Mouse (Mus musculus) embryonic facial prominence, embryonic 11.5 days (tissue): ENCODE measurements at regions not wholly inside any gene's neighbourhood (a gene's known extent, or its start where the extent isn't known, plus 50 kb on each side); places are given as distances from the start of the nearest gene placed in this dataset.

Source experiments
- ATAC-seq: fragments of 200-750 bp; cut with Nextera tagmentation; replicated peaks from 2 replicates; pipeline ENCODE4 v1.8.0; 2017; ENCODE audit warnings: low read depth; ENCODE audit not compliant: insufficient number of reproducible peaks, low FRiP score, low TSS enrichment
- DNase-seq: peaks from one replicate; pipeline ENCODE4 v3.0.0-alpha.2; 2015; ENCODE audit warnings: low spot score
- H3K27ac ChIP-seq: fragments of 300-500 bp; sonication (generic); replicated peaks from 2 replicates; pipeline ENCODE4 v1.5.1; 2014; ENCODE audit warnings: mild to moderate bottlenecking, low read depth, low read length, control low read depth
- H3K27me3 ChIP-seq: fragments of 300-500 bp; sonication (generic); 2 replicates; pipeline ENCODE4 v1.6.1; 2014; ENCODE audit warnings: mild to moderate bottlenecking, low read length, moderate library complexity, mixed read lengths; ENCODE audit not compliant: control insufficient read depth, insufficient read depth
- H3K36me3 ChIP-seq: fragments of 300-500 bp; sonication (generic); replicated peaks from 2 replicates; pipeline ENCODE4 v1.6.1; 2014; ENCODE audit warnings: low read depth, mild to moderate bottlenecking, low read length, moderate library complexity, mixed read lengths; ENCODE audit not compliant: control insufficient read depth, insufficient read depth
- H3K4me1 ChIP-seq: fragments of 300-500 bp; sonication (generic); 2 replicates; pipeline ENCODE4 v1.6.1; 2014; ENCODE audit warnings: low read length, mixed read lengths; ENCODE audit not compliant: control insufficient read depth, insufficient read depth
- H3K4me2 ChIP-seq: fragments of 300-500 bp; sonication (generic); 2 replicates; pipeline ENCODE4 v1.6.1; 2014; ENCODE audit warnings: low read depth, mild to moderate bottlenecking, control low read depth, low read length, moderate library complexity
- H3K4me3 ChIP-seq: fragments of 300-500 bp; sonication (generic); 2 replicates; pipeline ENCODE4 v1.5.1; 2014; ENCODE audit warnings: low read depth, low read length, control low read depth
- H3K9ac ChIP-seq: fragments of 300-500 bp; sonication (generic); replicated peaks from 2 replicates; pipeline ENCODE4 v1.6.1; 2014; ENCODE audit warnings: mild to moderate bottlenecking, control low read depth, low read length
- H3K9me3 ChIP-seq: fragments of 300-500 bp; sonication (generic); replicated peaks from 2 replicates; pipeline ENCODE4 v1.6.1; 2016; ENCODE audit warnings: mild to moderate bottlenecking, low read length, inconsistent platforms, mixed read lengths; ENCODE audit not compliant: control insufficient read depth
- WGBS: fragments of 180-500 bp; shearing (Covaris S2); extraction: QIAGEN DNeasy Blood & Tissue Kit; methylation state at CpG from one replicate; pipeline ENCODE4 v1.1.7; 2014; 5-methylcytosine and 5-hydroxymethylcytosine counted together

GRCm38 (mm10) chr9:101458947-101459627 lies 207.5 kb upstream of the Ppp2r3a start:
- H3K4me1 ChIP-seq, result no peaks in the 10 kb centered on the region
- no peaks in the 10 kb centered on the region for H3K9me3 ChIP-seq
- 79% methylated on average over 11 of the region's 11 CpGs for WGBS
- no peak overlapping the region for H3K9ac ChIP-seq
- H3K4me2 ChIP-seq, result no peak overlapping the region
- no peak overlapping the region for H3K4me3 ChIP-seq
- DNase-seq, result no peak
- no peaks in the 10 kb centered on the region for H3K36me3 ChIP-seq
- H3K27me3 ChIP-seq, result no peaks in the 10 kb centered on the region
- no peak overlapping the region for H3K27ac ChIP-seq
- ATAC-seq, result no peak

- WGBS, result 81% methylated on average over 10 of the region's 10 CpGs
- Histone ChIP-seq H3K27me3 (no peaks in the 10 kb centered on the region), H3K27ac (no peak overlapping the region), H3K9me3 (no peaks in the 10 kb centered on the region), H3K4me3 (no peak overlapping the region), H3K36me3 (no peaks in the 10 kb centered on the region), H3K4me1 (no peaks in the 10 kb centered on the region), H3K9ac (no peak overlapping the region), H3K4me2 (no peak overlapping the region)
- DNase-seq, result no peak
- ATAC-seq, result no peak
Observed at GRCm38 (mm10) chr9:101458306-101458946, 206.8 kb upstream of the Ppp2r3a start.

- Histone ChIP-seq H3K27ac (no peak overlapping the region), H3K36me3 (no peaks in the 10 kb centered on the region), H3K4me1 (no peaks in the 10 kb centered on the region), H3K9ac (no peak overlapping the region), H3K4me2 (no peak overlapping the region), H3K4me3 (no peak overlapping the region), H3K27me3 (no peaks in the 10 kb centered on the region), H3K9me3 (no peaks in the 10 kb centered on the region)
- DNase-seq (no peak), ATAC-seq (no peak)
- 80% methylated on average over 2 of the region's 2 CpGs for WGBS
Observed at GRCm38 (mm10) chr9:101446316-101446715, 194.7 kb upstream of the Ppp2r3a start.

- Histone ChIP-seq H3K4me2 (no peak overlapping the region), H3K4me3 (no peak overlapping the region), H3K9ac (no peak overlapping the region), H3K4me1 (no peaks in the 10 kb centered on the region), H3K27me3 (no peaks in the 10 kb centered on the region), H3K36me3 (no peaks in the 10 kb centered on the region), H3K9me3 (no peaks in the 10 kb centered on the region), H3K27ac (no peak overlapping the region)
- DNase-seq, result no peak
- 84% methylated on average over 5 of the region's 5 CpGs for WGBS
- ATAC-seq, result no peak
Observed at GRCm38 (mm10) chr9:101445764-101446163, 194.2 kb upstream of the Ppp2r3a start.

- Histone ChIP-seq H3K9me3 (no peaks in the 10 kb centered on the region), H3K27me3 (no peaks in the 10 kb centered on the region), H3K36me3 (no peaks in the 10 kb centered on the region), H3K4me1 (no peaks in the 10 kb centered on the region), H3K9ac (no peak overlapping the region), H3K27ac (no peak overlapping the region), H3K4me3 (no peak overlapping the region), H3K4me2 (no peak overlapping the region)
- ATAC-seq, result no peak
- no peak for DNase-seq
- 97% methylated on average over 1 of the region's 1 CpGs for WGBS
Observed at GRCm38 (mm10) chr9:101445293-101445692, 193.7 kb upstream of the Ppp2r3a start.

- Histone ChIP-seq H3K4me1 (no peaks in the 10 kb centered on the region), H3K27me3 (no peaks in the 10 kb centered on the region), H3K9me3 (no peaks in the 10 kb centered on the region), H3K4me3 (no peak overlapping the region), H3K27ac (no peak overlapping the region), H3K4me2 (no peak overlapping the region), H3K9ac (no peak overlapping the region), H3K36me3 (no peaks in the 10 kb centered on the region)
- DNase-seq (no peak), ATAC-seq (no peak)
- WGBS, result 90% methylated on average over 6 of the region's 6 CpGs
Observed at GRCm38 (mm10) chr9:101439856-101440255, 188.3 kb upstream of the Ppp2r3a start.

GRCm38 (mm10) chr9:101438564-101439180 lies 187.1 kb upstream of the Ppp2r3a start:
- H3K4me1 ChIP-seq, result no peaks in the 10 kb centered on the region
- H3K9me3 ChIP-seq, result no peaks in the 10 kb centered on the region
- no peaks in the 10 kb centered on the region for H3K36me3 ChIP-seq
- no peak for ATAC-seq
- H3K9ac ChIP-seq, result no peak overlapping the region
- no peak overlapping the region for H3K27ac ChIP-seq
- no peak for DNase-seq
- 74% methylated on average over 12 of the region's 12 CpGs for WGBS
- no peak overlapping the region for H3K4me2 ChIP-seq
- no peak overlapping the region for H3K4me3 ChIP-seq
- H3K27me3 ChIP-seq, result no peaks in the 10 kb centered on the region

- no peak overlapping the region for H3K4me2 ChIP-seq
- no peak overlapping the region for H3K4me3 ChIP-seq
- no peaks in the 10 kb centered on the region for H3K9me3 ChIP-seq
- no peaks in the 10 kb centered on the region for H3K4me1 ChIP-seq
- H3K27ac ChIP-seq, result no peak overlapping the region
- DNase-seq (no peak), ATAC-seq (no peak)
- 84% methylated on average over 12 of the region's 12 CpGs for WGBS
- no peaks in the 10 kb centered on the region for H3K36me3 ChIP-seq
- no peak overlapping the region for H3K9ac ChIP-seq
- no peaks in the 10 kb centered on the region for H3K27me3 ChIP-seq
Observed at GRCm38 (mm10) chr9:101424974-101425670, 173.5 kb upstream of the Ppp2r3a start.
